Mouse (Mus musculus) B cell, adult 2 months (primary cell): ENCODE data around the gene Gm45062.

Experiments used
- DNase-seq, 2 experiments: peaks; one replicate each; pipeline ENCODE4 v3.0.0; 2022

Gene Gm45062

DNA sequence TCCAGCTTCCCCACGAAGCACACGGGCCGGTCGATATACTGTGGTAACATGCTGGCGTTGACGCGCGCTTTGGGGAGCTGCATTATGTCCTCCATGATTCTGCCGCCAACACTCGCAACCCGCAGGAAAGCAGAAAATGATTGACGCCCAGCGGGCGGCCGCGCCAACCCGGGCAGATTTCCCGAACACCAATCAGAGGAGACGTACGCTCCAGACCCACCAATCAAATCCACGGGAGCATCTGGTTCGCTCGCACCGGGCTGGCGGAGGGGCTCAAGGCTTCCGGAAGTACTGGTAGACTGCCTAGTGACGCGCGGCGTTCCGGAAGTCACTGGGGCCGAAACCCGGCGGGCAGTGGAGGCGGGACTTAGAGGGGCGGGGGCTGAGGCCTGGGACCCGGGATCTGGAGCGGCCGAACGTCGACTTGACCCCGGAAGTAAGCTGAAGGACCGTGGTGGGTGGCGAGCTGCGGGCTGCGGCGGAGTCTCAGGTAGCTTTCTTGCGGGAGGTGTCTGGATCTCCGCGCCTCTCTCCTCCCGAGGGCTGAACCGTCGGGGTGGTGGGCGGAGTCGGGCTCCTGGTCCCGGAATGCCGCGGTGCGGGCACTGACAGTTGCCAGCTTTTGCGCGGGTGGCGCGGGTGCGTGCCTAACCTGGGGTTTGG lies at the start of gene Gm45062, which contains the start of the genes Rpa3 and Umad1:
Gene Gm45062 (plus strand): TSS at position 447 of the 663 bp plus-strand sequence.
Gene Rpa3 (minus strand): TSS at position 170 of the 663 bp plus-strand sequence.
Gene Umad1 (plus strand): TSS at position 285 of the 663 bp plus-strand sequence.
- DNase-seq = peak; percentile 95

DNA sequence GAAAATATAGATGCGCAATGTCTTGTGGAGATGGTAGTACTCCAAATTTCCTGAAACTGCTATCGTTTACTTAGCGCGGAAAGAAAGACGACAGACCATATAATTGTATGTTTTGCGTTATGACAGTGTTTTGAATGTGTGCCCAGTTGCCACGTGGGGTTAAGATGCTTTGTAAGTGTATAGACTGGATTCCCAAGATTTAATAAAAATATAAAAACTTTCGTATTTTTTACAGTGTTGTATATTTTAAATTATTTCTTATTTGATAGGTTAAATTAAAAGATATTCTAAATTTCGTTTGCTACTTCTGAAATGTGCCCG lies 49.4 kb upstream of the Gm45062 start:
- no peak for DNase-seq

DNA sequence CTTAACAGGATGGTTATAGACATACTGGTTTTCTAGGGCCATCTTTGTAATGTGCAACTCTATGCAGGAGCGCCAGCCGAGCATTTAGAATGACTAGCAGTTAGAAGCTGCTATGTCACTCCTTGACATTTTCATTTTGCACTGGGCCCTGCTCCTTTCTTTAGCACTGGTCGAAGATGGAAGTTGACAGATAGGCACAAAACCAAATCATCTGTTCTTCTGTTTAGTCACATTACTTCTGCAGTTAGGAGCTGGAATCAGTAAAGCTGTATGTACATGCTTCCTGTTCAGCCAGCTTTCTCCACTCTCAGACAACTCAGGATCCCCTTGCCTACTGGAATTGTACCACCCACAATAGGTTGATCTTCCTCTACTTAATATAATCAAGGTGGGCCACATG lies 48.6 kb upstream of the Gm45062 start:
- no peak for DNase-seq

DNA sequence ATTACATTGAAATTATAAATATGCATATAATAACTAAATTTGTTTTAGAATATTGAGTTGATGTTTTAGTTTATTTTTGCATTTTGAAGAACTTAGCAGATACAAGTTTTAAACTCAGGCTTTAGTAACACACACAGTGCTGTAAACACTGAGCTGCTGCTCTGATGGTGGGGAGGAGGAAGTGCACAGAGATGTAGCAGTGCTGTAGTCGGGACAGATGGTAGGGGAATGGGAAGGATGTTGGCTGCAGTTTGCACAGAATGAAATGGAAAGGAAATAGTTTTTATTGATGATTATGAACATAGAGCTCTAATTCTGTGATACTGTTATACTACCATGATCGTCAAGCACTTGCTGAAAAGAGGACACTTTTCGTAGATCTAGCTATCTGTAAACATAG lies 32.2 kb upstream of the Gm45062 start:
- DNase-seq = no peak

DNA sequence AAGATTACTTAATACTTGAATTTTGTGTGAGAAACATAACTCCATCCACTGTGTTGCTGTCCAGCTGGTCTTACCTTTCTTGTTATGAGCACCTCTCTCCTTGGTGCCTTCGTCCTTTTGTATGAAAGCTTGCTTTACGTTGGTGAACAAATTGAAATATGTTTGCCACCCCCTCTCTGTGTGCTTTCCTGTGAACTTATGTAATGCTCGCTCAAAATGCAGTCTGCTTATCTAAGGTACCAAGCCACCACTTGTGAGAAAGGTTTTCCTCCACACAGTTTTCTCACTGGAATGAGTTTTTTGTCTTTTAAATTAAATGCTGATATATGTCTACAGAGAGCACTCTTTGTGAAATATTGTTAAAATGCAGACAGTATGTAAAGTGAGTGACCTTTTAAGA lies 30.7 kb upstream of the Gm45062 start:
- DNase-seq = no peak

DNA sequence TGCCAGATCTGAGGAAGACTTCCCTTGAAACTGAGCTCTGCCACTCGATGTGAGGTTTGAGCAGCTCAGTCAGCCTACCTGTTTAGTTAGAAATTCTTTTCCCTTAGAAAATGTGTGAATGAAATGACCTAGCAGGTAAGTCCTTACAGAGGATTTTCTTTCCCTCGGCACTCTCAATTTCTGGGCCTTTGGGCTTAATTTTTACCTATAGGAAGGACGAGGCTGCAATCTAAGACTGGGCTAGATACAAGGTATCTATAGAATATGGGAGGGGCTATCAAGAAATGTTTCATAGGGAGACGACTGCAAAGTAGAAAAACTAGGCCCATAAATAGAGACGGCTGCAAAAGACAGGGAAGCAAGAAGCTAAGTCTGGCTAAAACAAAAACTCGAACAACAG lies 934 bp upstream of the Gm45062 start:
- no peak for DNase-seq

DNA sequence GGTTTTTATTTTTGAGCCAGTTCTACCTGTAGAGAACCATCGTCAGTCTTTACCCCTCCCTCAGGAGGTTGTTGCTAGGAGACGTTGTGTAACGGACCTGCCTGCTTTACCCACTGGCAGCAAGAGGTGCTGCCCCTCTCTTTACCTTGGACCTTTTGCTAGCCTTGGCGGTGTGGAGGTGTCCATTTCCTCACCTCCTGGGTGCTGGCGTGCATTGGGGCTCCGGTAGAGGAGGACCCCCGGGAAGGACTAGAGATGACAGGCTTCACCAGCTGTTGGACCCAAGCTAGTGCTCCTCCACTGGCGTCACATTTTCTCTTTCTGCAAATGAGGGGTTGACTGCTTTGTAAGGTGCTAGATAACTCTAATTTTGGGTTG lies 406 bp downstream of the Gm45062 start:
- DNase-seq = no peak

DNA sequence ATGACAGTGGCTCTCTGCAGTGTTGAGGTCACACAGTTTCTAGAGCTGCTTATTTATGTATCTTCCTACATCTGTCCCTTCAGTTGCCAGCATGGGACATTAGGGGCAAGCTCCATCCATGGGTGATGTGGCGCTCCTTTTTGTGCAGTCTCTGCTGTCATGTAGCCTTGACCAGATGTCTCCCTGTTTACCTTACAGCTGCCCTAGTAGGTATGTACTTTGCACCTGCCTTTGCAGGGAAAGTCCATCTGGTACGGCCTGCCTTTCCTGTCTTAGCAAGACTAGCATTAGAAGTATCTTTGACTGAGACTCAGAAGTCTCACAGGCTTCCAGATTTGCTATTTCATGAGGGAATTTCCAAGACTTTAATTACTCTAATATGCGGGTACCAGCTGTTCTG lies 11.8 kb downstream of the Gm45062 start:
- no peak for DNase-seq

DNA sequence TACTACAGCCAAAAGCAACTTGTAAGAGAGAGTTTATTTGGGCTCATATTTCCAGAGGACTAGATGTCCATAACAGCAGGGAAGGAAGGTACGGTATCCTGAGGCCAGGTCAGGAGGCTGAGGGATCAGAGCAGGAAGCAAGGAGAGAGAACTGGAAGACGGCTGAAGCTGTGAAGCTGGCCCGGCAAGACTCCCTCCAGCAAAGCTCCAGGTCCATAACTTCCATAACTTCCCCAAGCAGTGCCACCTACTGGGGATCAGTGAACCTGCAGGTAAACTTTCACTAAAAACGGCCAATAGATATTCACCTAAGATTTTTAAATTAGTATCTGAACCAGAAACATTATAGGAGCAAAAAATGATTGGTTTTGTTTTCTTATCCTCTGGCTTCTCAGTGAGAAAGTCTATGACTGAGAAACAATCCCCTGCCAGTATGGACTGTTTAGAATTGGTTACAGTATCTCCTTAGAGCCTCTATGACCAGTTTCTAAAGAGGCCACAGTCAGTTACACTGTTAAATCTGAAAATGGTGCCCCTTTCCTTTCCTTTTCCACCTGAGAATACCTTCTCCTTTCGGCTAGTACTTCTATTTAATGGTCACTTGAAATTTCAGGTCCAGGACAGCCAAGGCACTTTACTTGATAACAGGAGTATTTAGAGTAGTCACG lies 15.3 kb downstream of the Gm45062 start:
- peak; percentile 70 to 76 for DNase-seq

DNA sequence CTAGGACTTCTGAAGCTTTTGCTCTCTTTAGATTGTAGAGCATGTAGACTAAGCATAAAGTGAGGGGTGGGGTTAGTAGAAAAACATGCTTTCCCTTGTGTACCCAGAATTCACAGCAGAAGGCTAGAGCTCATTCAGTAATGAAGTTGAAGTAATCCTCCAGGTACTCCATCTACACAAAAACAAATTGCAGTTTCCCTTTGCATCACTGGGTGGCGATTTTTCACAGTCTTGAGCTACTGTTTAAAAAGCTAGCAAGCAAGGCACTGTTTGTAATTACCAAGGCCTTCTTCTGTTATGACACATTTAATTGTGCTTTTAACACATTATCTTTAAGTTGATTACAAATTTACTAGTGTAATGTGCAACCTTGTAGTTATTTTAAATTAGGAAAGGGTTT lies 15.8 kb downstream of the Gm45062 start:
- peak; percentile 69 to 79 for DNase-seq

DNA sequence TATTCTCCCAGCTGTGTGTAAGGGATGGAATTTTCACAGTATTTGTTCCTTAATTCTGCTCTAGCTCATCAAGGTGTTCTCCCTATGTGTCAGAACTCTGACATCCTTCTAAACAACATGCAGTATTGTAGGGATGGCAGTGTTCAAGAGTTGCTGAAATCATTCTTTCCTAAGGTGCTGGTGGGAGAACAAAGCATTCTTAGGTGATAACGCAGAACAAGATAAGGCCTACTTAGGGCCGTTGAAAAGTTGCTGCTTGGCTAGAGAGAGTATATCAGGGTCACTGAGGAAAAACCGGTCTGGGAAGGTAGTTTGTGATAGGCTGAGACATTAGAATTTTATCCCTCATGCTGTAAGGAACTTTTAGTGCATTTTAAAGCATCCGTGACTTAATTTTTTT lies 17.2 kb downstream of the Gm45062 start:
- DNase-seq = no peak

DNA sequence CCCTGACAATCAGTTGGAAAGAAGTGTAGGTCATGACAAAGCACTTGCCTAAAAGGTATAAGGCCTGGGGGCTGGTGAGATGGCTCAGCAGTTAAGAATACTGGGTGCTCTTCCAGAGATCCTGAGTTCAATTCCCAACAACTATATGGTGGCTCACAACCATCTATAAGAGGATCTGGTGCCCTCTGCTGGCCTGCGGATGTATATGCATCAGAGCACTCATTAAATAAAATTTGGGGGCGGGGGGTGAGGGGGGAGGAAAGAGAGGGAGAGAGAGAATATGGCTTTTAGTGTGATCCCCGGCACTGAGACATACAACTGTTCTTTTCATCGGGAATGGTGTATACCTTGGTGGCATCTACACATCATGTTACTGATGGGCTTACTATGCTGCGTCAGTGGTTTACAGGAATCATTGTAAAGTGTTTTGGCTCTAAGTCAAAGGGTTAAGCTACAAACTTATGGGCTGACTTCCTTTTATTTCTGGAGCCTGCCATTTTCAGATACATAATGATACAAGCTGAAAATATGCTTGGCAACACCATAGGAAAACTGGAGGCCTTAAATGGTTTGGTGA lies 19.3 kb downstream of the Gm45062 start:
- peak; percentile 64 for DNase-seq

DNA sequence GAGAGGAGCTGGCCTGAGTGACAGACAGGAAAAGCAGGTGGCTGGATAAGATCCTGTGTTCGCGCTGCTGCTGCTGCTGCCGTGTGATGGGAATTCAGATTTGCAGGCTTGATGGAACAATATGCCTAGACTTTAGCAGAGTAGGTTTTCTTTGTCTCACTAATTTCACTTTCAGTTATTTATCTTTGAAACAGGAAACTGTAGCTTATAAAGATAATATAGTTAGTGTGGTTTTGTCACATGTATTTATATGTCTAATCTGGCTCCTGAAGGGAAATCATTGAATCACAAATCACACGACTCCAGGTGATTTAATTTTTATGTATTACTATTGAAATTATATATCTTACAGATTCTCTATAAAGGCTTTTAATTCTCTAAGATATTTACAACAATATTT lies 24.0 kb downstream of the Gm45062 start:
- DNase-seq = no peak

DNA sequence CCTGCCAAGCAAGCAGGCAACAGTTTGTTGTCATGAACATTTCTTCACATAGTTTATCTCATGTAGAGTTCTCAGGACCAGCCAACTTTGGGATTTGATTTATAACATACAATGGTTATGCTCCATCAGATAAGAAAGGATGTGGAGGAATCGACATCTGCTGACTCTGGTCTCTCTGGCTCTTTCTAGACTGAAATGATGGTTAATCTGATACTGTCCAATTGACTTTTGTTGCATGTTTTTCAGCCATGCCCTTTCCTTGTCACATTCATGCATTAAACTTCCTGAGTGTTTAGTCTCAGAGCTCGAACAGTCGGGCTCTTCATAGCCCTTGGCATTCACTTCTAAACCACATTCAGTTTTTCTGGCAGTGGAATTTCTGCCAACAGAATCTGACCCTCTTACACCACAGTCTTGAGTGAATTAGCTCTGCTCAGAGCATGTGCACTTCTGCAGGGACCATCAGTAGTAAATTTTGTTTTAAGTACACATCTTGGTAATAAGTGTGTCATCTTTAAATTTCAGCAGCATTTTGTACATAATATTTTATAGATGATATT lies 26.2 kb downstream of the Gm45062 start:
- DNase-seq = no peak

DNA sequence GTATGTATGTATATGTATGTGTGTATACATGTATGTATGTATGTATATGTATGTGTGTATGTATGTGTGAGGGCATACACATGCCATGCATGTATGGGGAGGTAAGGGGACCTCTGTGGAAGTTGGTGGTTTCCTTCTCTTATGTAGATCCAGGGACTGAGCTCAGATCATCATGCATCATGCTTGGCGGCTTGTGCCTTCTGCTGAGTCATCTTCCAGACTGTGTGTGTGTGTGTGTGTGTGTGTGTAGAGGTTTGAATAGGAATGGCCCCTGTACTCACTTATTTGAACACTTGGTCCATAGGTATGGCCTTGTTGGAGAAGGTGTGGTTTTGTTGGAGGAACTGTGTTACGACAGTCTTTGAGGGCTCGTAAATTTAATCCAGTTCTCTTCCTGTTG lies 26.9 kb downstream of the Gm45062 start:
- no peak for DNase-seq

DNA sequence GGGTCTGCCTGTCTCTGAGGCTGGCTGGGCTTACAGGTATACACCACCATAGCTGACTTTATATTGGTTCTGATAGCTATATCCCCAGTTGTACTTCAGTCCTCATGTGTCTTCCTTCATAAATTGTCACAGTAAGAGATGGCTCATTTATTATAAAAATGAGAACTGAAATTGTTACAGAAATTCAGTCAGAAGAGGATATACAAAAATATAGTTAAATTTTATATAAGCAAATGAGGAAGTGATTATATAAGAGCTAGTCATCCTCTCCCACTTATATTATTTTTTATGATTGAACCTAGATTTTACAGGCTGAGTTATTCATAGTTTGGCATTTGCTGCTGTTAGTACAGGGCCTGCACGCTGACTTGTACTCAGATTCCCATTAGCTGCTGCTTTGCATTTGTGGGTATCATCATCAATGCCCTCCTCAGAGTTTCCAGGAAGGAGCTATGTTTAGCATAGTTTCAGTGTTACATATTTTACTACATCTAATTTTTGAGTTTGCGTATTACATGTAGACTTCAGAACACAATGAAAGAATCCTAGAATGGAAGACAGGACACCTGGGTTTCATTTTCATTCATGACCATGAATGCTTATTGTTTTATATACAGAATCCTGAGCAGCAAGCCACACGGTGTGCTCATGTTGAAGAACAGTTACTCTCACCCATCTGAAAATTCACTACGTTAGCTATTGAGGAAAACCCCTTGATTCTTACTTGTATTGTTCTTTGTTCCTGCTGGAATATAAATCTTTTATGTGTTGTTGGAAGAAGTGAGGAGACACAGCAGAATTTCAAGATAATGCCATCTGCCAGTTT lies 29.7 kb downstream of the Gm45062 start:
- DNase-seq = peak; percentile 32

DNA sequence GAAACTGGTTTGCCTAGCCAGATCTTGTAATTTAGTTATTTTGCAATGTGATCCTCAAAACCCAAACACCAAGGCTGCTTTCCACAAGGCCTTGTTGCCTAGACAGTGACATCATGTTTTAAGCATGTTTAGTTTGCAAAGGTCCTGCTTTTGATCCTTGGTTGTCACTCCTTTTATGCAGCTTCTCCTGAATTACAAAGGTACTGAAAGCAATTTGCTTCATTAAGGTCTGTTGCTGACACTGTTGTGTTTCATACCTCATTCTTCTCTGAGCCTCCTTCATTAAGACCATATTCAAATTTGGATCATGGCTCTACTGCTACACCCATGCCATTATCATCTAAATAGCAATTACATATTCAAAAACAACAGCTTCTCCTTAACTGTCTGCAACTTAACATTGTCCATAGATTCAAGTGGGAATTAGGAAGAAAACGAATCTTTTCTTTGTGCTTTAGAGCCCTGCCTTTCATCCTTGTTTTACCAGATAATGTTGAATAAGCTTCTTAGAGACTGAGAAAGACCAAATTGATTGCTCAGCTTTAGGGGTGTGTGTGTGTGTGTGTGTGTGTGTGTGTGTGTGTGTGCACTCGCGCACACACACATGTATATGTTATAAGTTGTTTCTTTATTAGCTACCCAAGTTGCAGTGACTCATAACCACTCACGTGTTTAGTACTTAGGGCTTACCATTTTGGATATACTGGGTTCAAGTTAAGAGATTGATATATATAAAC lies 35.0 kb downstream of the Gm45062 start:
- no peak for DNase-seq

DNA sequence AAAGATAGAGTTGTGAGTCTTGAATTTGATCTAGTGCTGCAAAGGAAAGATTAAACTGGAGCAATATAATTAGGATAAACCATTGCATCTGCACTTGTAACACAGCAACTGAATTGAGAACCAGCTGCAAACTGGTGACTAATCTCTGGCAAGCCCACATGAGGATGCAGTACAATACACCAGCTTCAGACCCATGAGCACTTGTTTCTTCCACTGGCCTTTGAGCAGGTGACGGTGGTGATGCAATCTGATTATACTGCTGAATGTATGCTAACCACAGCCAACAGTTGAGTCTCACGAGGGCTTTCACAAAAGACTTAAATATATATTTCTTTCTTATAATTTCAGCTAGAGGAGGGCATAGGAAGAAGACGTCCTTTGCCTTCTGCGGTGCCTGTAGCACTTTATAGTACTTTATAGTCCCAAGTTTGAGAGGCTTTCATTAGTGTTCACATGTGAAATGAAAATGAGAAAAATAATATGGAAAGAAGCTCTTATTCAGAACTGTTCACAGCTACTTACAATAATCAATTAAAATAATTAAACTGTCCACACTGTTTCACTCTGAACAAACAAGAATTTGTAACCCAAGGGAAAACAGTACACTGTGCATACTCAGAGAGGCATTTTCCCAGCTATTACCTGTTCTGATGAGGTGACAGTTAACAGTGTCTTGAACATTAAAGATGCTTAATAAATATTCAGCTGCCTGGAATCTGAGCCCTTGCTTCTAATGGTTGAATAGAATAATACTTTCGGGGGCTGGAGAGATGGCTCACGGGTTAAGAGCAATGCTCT lies 40.0 kb downstream of the Gm45062 start:
- DNase-seq = no peak

DNA sequence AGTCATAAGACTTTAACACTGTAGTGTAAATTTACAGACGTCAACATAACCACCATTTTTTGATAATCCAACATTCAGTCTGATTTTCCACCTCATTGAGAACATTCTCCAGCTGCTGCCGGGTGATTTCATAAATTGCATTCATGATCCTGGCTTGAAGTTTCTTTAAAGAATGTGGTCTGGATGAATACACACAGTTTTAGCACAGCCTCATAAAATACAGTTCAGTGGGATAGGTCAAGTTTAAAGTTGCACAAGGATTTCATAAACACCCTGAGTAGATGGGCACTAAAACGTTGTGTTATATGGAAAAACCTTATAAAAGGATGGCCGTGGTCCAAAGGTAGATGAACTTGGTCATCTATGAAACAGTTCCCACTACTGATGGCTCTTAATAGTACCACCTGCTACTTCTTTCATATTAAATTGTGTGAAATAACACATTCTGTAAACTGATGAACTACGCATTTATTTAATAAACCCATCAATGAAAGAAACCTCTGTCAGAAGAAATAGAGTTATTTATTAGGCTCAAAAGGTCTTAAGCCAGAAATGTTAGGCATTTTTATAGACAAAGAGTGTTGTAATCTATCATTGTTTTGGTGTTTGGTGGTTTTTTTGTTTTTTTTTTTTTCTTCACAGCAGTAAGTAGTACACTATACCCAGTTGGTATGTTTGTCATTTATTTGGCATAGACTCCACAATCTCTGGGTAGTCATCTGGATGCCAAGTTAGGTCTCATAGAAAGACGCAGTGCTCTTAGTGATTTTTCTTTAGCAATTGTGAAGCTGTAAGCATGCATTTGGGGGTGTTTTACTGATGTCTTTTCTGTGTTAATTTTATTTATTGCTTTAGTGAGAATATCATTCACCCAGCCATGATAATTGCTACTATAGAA lies 48.9 kb downstream of the Gm45062 start:
- no peak for DNase-seq

DNA sequence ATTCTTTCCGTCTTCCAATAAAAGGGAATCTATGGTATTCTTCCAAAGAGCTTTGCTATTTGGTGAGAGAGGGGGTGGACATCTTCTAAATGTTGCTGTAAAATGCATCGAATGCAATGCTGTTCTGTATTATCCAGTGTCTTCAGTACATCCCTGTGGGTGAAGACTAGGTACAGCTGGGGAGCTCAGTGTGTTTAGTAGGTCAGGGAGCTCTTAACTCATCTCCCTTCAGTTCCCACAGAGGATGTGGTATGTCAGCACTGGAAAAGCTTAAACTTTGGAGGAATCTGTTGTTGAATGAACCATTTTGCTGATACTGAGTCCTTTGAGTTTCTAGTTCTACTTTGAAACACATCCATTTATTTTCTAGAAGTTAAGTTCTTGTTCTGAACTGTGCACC lies 53.3 kb downstream of the Gm45062 start:
- no peak for DNase-seq

DNA sequence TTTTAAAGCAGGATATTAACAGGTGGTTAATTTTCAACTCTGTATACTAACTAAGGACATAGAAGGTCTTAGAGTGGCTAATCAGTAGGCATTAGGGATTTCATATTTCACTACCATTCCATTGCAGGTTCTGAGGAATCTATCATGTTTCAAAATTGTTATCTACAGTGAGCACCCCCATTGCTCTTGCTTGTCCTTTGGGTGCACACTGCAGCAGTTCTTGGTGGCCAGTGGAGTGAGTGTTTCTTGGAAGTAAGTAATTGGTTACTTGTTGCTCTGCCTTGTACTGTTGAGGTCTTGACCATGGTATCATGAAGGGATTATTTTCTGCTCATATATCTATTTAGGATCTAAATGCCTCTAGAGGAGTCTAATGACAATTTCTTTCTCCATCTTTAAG lies 57.0 kb downstream of the Gm45062 start:
- no peak for DNase-seq
